Mouse (Mus musculus) MEL (cell line): ENCODE data around the gene Ets1. TPM values are rescaled to one million over a fixed set of nuclear protein-coding genes. Genes with fewer than 3 reads are reported as not detected.

ENCODE experiments used
- DNase-seq: peaks from one replicate; pipeline ENCODE4 v3.0.0; 2011; ENCODE audit warnings: low read depth, low spot score
- H3K27ac ChIP-seq: 2 replicates; pipeline ENCODE4 v1.5.1; 2012; ENCODE audit warnings: low read depth, mild to moderate bottlenecking, control low read depth, low read length, moderate library complexity; ENCODE audit not compliant: control insufficient read depth
- H3K27me3 ChIP-seq, 2 experiments: fragments of 150-350 bp in 1 of 2; sonication (generic) in 1 of 2; 2 replicates each; pipeline ENCODE4 v1.6.1; 2012; ENCODE audit warnings: low read length in 2 of 2, mild to moderate bottlenecking in 2 of 2, improper control_type of control experiment in 1 of 2, moderate library complexity in 1 of 2; ENCODE audit not compliant: insufficient read depth in 2 of 2, control insufficient read depth in 1 of 2
- H3K36me3 ChIP-seq, 2 experiments: 2 replicates each; pipeline ENCODE4 v1.6.1; 2012 to 2014; ENCODE audit warnings: low read length in 2 of 2, improper control_type of control experiment in 1 of 2, inconsistent platforms in 1 of 2, mild to moderate bottlenecking in 1 of 2; ENCODE audit not compliant: insufficient read depth in 2 of 2, control insufficient read depth in 1 of 2
- H3K4me1 ChIP-seq, 2 experiments: fragments of 150-350 bp in 1 of 2; sonication (generic) in 1 of 2; 2 replicates each; pipeline ENCODE4 v1.6.1; 2012; ENCODE audit warnings: low read length in 2 of 2, improper control_type of control experiment in 1 of 2, mild to moderate bottlenecking in 1 of 2; ENCODE audit not compliant: insufficient read depth in 2 of 2, control insufficient read depth in 1 of 2
- H3K4me3 ChIP-seq, 2 experiments: fragments of 150-350 bp in 1 of 2; sonication (generic) in 1 of 2; 2 replicates each; pipeline ENCODE4 v1.5.1; 2012; ENCODE audit warnings: low read depth in 2 of 2, low read length in 2 of 2, mild to moderate bottlenecking in 2 of 2, moderate library complexity in 2 of 2, control low read depth in 1 of 2, improper control_type of control experiment in 1 of 2; ENCODE audit not compliant: control insufficient read depth in 1 of 2, insufficient read depth in 1 of 2
- H3K79me2 ChIP-seq: 2 replicates; pipeline ENCODE4 v1.6.1; 2012; ENCODE audit warnings: mild to moderate bottlenecking, low read length, moderate library complexity; ENCODE audit not compliant: control insufficient read depth, poor library complexity, insufficient read depth
- H3K9ac ChIP-seq: 2 replicates; pipeline ENCODE4 v1.6.1; 2012; ENCODE audit warnings: low read depth, mild to moderate bottlenecking, control low read depth, low read length, moderate library complexity; ENCODE audit not compliant: control insufficient read depth, poor library complexity, severe bottlenecking
- H3K9me3 ChIP-seq: fragments of 150-350 bp; sonication (generic); replicated peaks from 2 replicates; pipeline ENCODE4 v1.6.1; 2012; ENCODE audit warnings: mild to moderate bottlenecking, low read length, improper control_type of control experiment, moderate library complexity; ENCODE audit not compliant: insufficient read depth
- CTCF ChIP-seq, 3 experiments: IDR thresholded peaks in 2 of 3; conservative IDR thresholded peaks in 1 of 3; 2 replicates each; pipeline ENCODE4 v1.5.1; 2011 to 2012; ENCODE audit warnings: low read length in 3 of 3, low read depth in 2 of 3, mild to moderate bottlenecking in 2 of 3, improper control_type of control experiment in 1 of 3, inconsistent platforms in 1 of 3, mixed read lengths in 1 of 3, moderate library complexity in 1 of 3; ENCODE audit not compliant: control insufficient read depth in 1 of 3, insufficient read depth in 1 of 3, poor library complexity in 1 of 3, severe bottlenecking in 1 of 3
- JUND ChIP-seq: IDR thresholded peaks from 2 replicates; pipeline ENCODE4 v1.6.1; 2011; ENCODE audit warnings: low read depth, mild to moderate bottlenecking, improper control_type of control experiment, low read length
- MAFK ChIP-seq: IDR thresholded peaks from 2 replicates; pipeline ENCODE4 v1.6.1; 2011; ENCODE audit warnings: low read depth, mild to moderate bottlenecking, low read length, improper control_type of control experiment, borderline replicate concordance
- MAZ ChIP-seq: IDR thresholded peaks from 2 replicates; pipeline ENCODE4 v1.6.1; 2012; ENCODE audit warnings: low read depth, mild to moderate bottlenecking, inconsistent platforms, low read length, improper control_type of control experiment
- MYB ChIP-seq: IDR thresholded peaks from 2 replicates; pipeline ENCODE4 v1.6.1; 2011; ENCODE audit warnings: mild to moderate bottlenecking, low read depth, low read length, improper control_type of control experiment
- MYC ChIP-seq: IDR thresholded peaks from 2 replicates; pipeline ENCODE4 v1.6.1; 2011; ENCODE audit warnings: low read depth, mild to moderate bottlenecking, low read length, improper control_type of control experiment, moderate library complexity
- NRF1 ChIP-seq: IDR thresholded peaks from 2 replicates; pipeline ENCODE4 v1.6.1; 2014; ENCODE audit warnings: low read depth, mild to moderate bottlenecking, inconsistent platforms, low read length, improper control_type of control experiment, moderate library complexity; ENCODE audit not compliant: poor library complexity, insufficient read depth, severe bottlenecking
- POLR2A ChIP-seq, 2 experiments: IDR thresholded peaks; 2 replicates each; pipeline ENCODE4 v1.6.1; 2011 to 2012; ENCODE audit warnings: low read length in 2 of 2, mild to moderate bottlenecking in 2 of 2, control low read depth in 1 of 2, improper control_type of control experiment in 1 of 2, low read depth in 1 of 2, moderate library complexity in 1 of 2; ENCODE audit not compliant: control insufficient read depth in 1 of 2, insufficient read depth in 1 of 2, poor library complexity in 1 of 2
- POLR2AphosphoS5 ChIP-seq: IDR thresholded peaks from 2 replicates; pipeline ENCODE4 v1.6.1; 2012; ENCODE audit warnings: low read depth, borderline replicate concordance, mild to moderate bottlenecking, inconsistent platforms, low read length, moderate library complexity, mixed read lengths
- SIN3A ChIP-seq: IDR thresholded peaks from 2 replicates; pipeline ENCODE4 v1.6.1; 2012; ENCODE audit warnings: low read length, improper control_type of control experiment, inconsistent platforms
- TBP ChIP-seq: IDR thresholded peaks from 2 replicates; pipeline ENCODE4 v1.8.0; 2011; ENCODE audit warnings: low read depth, low read length, improper control_type of control experiment
- ZNF384 ChIP-seq: IDR thresholded peaks from 2 replicates; pipeline ENCODE4 v1.6.1; 2012; ENCODE audit warnings: low read depth, mild to moderate bottlenecking, inconsistent platforms, low read length, improper control_type of control experiment
- polyA plus RNA-seq, 2 experiments: library from polyadenylated mRNA; stranded (reverse) in 1 of 2; unstranded in 1 of 2; fragments of >175 nt in 1 of 2; fragments of >200 nt in 1 of 2; gene quantifications; 2 replicates each; pipeline versions ENCODE4 v1.2.1 to v1.2.4; 2012; ENCODE audit warnings: low replicate concordance in 2 of 2, low read depth in 1 of 2; ENCODE audit not compliant: insufficient read length in 2 of 2, insufficient read depth in 1 of 2, missing spikeins in 1 of 2
- total RNA-seq: library from RNA; depleted of rRNA; stranded (reverse); fragments of 300-350 nt; gene quantifications from 2 replicates; pipeline ENCODE4 v1.2.3, GENCODE M21; 2012

Gene Ets1
- total and polyA plus RNA-seq, 3 experiments, result 0.10 to 0.19 TPM; not detected in 1

DNA sequence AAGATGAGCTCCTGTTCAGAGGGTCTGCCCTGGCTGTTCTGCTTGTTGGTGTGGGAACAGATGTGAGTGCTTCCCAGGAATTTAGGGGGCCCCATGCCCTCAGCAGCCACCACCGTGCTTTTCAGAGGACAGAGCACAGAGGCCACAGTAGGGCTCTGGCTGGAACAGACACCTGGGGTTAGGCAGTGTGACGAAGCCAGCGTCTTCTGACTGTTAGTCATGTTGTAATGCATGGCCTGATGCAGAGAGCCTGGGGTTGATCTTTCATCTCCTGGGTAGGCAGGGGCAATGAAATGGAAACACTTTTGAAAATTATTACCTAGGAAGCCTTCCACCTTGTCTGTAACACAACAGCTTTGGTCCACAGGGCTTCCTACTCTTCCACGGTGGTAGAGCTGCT, 25.4 kb upstream of the Ets1 start:
- no peaks in the 10 kb centered on the region; a peak in 1 of 4 replicates for H3K27me3 ChIP-seq
- no peak for DNase-seq
- H3K36me3 ChIP-seq, result peaks cover 0 to 11% of the 10 kb centered on the region in 2 experiments; a peak in 2 of 4 replicates
- H3K27ac ChIP-seq, result no peak overlapping the region
- H3K4me1 ChIP-seq, result peaks cover 4 to 15% of the 10 kb centered on the region in 2 experiments
- H3K9me3 ChIP-seq, result no peaks in the 10 kb centered on the region
- H3K9ac ChIP-seq, result no peak overlapping the region
- H3K79me2 ChIP-seq, result no peaks in the 10 kb centered on the region
- no peak overlapping the region for H3K4me3 ChIP-seq
- TF ChIP-seq NRF1 (no peak), POLR2AphosphoS5 (no peak), MYC (no peak)

DNA sequence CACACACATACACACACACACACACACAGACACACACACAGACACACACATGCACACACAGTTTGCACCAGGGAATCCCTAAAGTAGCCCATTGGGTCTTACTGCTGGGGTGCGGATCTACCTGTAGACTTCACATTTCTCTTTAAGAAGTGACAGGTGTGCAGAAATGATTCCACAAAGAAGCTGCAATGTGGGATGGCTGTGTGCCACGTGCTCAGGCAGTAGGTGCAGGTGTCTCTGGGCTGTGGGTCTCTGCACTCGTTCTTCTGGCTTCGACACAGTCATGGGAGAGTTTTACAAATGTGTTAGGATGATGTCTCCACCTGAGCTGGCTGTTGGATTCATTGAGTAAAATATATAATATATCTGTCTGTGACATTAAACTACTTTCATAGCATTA, 24.7 kb upstream of the Ets1 start:
- peaks cover 4 to 15% of the 10 kb centered on the region in 2 experiments for H3K4me1 ChIP-seq
- no peaks in the 10 kb centered on the region for H3K79me2 ChIP-seq
- TF ChIP-seq MAFK (no peak), SIN3A (no peak), ZNF384 (no peak), JUND (no peak), CTCF (IDR thresholded peaks at IDR 0.05 in 2 of 3, conservative IDR thresholded peaks at IDR 0.05 in 1 of 3; ENCODE audit: control insufficient read depth in 1 of 3, insufficient read depth in 1 of 3, low read depth in 2 of 3, low read length in 3 of 3, poor library complexity in 1 of 3, severe bottlenecking in 1 of 3) (no peak), MAZ (no peak), POLR2A (IDR thresholded peaks at IDR 0.05; ENCODE audit: control insufficient read depth in 1 of 2, insufficient read depth in 1 of 2, low read depth in 1 of 2, low read length in 2 of 2, poor library complexity in 1 of 2) (no peak), POLR2AphosphoS5 (no peak)
- no peak overlapping the region for H3K4me3 ChIP-seq
- no peak overlapping the region for H3K27ac ChIP-seq
- no peak overlapping the region for H3K9ac ChIP-seq
- no peaks in the 10 kb centered on the region; a peak in 1 of 4 replicates for H3K27me3 ChIP-seq
- H3K36me3 ChIP-seq, result peaks cover 0 to 11% of the 10 kb centered on the region in 2 experiments; a peak in 2 of 4 replicates
- no peak for DNase-seq
- H3K9me3 ChIP-seq, result no peaks in the 10 kb centered on the region

DNA sequence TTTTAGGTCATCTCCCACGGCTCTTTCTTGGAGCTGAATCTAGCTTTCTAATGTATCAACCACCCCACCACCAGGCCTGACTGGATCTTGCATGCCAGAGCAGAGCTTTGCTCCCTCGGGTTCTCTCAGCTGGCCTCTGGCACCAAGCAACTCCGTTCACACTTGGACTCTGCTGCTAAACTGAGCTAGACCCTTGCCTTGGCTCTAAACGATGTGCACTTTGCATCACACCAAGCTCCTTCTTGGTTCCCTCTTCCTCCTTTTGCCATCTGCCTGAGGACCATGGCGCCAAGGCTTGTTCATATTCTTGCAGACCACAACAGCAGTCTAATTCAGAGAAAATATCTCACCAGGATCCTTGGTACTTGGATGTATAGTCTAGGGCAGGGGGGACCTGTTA, 23.6 kb upstream of the Ets1 start:
- Histone ChIP-seq H3K27ac (no peak overlapping the region), H3K9me3 (no peaks in the 10 kb centered on the region)

More for the DNA sequence above, 23.6 kb upstream of the Ets1 start:
- peaks cover 0 to 9% of the 10 kb centered on the region in 2 experiments; a peak in 2 of 4 replicates for H3K4me1 ChIP-seq
- DNase-seq, result no peak
- no peak overlapping the region for H3K4me3 ChIP-seq
- H3K79me2 ChIP-seq, result no peaks in the 10 kb centered on the region
- H3K9ac ChIP-seq, result no peak overlapping the region
- peaks cover 0 to 6% of the 10 kb centered on the region in 2 experiments; a peak in 2 of 4 replicates for H3K36me3 ChIP-seq
- no peaks in the 10 kb centered on the region; a peak in 1 of 4 replicates for H3K27me3 ChIP-seq
- TF ChIP-seq NRF1, result no peak
- no peak for TF ChIP-seq MYB
- no peak for TF ChIP-seq ZNF384
- no peak for TF ChIP-seq TBP
